Mouse (Mus musculus) left cerebral cortex, postnatal 4 days (tissue): ENCODE measurements around the gene Sarnp. TPM values are rescaled to one million over a fixed set of nuclear protein-coding genes. Genes with fewer than 3 reads are reported as not detected.
A peak's percentile ranks its signal among the peaks of the same experiment; 100 is the strongest.
"Not testable (repeated sequence)": the region's sequence is repeated elsewhere in the genome, so short reads cannot be mapped to it uniquely, and the experiment has no call there.

ENCODE experiments used
- DNase-seq: peaks from one replicate; pipeline ENCODE4 v3.0.0-alpha.2; 2022
- intact Hi-C: fragments of 180-260 bp; cut with DNase I; formaldehyde crosslinking; loops from one replicate; pipeline ENCODE4 v1.15.1; 2025
- total RNA-seq, 2 experiments: library from RNA; stranded (reverse); gene quantifications; 2 replicates each; pipeline ENCODE4 v1.2.3; 2021

The Sarnp gene
- total RNA-seq, 2 experiments from 2014 or later, result 50.9 to 53.4 TPM

DNA sequence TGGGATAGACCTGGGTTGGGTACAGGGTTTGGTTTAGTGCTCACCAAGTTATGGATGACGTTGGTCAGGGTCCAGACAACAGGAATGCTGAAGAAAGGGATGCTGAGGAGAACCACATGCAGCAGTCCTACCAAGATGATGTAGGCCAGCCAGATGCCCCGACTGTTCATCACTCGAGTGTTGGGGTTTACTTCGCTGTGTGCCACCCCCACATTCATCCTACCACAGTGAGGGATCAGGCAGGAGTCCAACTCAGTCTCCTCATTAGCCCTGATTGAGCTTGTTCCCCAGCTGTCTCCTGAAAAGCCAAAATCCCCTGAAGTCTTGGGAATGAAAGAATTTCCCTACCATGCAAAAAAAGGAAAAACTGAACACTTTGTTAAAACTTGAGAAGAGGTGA is 3.1 kb downstream of the Sarnp start:
- DNase-seq, result no peak

DNA sequence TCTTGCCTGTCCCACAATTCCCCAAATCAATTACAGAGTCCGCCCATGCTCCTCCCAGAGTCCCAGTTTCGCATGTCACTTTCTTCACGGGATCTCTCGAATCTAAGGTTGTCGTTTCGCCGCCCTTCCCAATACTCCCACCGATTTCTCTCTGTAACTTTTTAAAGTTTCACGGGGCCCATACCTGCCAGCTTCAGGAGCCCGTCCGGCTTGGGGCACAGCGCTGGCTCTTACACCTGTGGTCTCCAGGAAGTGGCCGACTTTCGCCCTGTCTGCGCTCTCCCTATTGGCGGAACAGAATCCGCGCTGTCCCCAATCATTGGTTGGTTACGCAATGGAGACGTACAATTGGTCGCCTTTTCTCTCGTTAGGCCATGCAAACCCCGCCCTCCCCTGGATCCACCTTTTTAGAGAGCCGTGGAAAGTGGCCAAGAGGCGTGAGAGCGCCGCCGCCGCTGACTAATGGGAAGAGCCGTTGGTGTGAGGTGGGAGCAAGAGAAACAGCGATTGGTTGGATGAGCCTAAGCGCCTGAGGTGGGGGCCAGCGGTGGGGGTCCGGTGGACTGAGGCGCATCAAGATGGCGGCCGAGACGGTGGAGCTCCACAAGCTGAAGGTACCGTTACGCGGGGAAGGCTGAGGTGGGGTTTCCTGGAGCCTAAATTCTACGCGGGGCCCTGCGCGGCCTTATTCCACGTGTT is 4.4 kb downstream of the Sarnp start, which contains the start of gene Ormdl2:
Ormdl2 (minus strand) TSS at position 288 of the 699 bp plus-strand sequence.
- intact Hi-C loops, result no loop called here
- DNase-seq, result peak; percentile 99

More for the DNA sequence above, 3.1 kb downstream of the Sarnp start:
- intact Hi-C loops, result no loop called here

DNA sequence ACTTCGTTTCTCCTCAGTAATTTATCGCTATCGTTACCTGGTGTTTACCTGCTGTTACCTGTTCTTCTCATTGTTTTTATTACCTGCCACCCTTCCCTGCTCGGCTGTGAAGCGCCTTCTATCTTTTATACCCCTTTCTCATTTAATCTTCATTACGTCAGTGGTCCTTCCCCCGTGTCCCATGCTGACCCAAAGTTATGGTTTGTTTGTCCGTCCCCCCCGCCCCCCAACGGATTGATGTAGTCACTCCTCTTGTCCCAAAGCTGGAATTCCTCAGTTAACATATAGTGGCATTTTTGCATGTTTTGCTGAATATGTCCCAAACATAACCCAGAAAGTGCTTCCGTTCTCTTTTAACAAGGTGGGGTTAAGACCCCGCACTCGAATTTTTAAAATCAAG is 5.0 kb downstream of the Sarnp start:
- no peak for DNase-seq
- intact Hi-C loops, result no loop called here

DNA sequence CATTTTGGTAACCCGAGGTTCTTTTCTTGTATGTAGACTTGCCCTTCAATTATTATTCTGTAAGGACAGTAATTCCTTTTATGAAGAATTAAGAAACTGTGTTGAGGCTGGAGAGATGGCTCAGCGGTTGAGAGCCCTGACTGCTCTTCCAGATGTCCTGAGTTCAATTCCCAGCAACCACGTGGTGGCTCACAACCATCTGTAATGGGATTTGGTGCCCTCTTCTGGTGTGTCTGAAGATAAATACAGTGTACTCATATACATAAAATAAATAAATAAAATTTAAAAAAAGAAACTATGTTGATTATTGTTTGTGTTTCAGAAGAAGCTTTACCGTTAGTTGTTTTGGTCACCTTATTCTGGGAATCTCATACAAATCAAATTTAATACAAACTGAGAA is 6.0 kb downstream of the Sarnp start:
- DNase-seq, intact Hi-C loops: not testable (repeated sequence)

DNA sequence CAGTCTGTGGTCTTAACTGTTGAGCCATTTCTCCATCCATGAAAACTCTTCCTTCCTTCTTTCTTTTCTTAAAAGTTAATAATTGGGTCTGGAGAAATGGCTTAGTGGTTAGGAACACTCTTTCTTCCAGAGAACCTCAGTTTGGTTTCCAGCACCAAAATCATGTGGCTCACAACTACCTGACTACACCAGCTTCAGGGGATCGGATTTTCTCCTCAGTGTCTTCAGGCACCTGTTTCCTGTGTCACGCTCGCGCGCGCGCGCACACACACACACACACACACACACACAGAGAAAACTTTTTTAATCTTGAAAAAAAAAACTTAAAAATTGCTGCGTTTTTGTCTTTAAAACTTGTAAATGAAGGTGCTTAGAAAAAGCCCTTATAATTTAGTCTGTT is 6.7 kb downstream of the Sarnp start:
- intact Hi-C loops, result no loop called here
- DNase-seq, result no peak

DNA sequence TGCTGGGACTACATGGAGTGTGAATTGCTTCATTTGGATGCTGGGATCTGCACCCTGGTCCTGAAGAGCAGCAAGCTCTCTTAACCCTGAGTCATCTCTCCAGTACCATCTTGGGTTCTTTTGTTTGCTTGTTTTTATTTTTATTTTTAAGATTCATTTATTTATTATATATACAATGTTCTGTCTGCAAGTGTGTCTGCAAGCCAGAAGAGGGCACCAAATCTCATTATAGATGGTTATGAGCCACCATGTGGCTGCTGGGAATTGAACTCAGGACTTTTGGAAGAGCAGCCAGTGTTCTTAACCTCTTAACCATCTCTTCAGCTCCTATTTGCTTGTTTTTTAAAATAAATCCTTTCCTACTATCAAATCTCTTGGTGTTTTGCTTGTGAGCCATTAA is 20.3 kb downstream of the Sarnp start:
- no peak for DNase-seq
- intact Hi-C loops, result no loop called here

DNA sequence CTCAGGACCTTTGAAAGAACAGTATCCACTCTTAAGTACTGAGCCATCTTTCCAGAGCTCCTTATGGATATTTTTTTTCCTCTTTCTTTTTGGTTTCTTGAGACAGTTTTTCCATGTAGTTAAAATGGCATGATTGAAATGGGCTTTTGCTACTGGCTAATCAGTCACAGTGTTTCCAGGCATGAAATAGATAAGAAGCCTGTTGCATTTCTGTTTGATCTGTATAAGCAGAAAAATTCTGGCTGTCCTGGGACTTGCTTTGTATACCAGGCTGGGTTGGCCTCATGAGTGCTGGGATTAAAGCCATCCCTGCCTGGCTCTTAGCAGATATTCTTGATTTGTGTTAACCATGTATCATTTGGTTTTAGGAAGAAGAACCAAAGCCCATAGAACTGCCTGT is 22.3 kb downstream of the Sarnp start:
- intact Hi-C loops, result no loop called here

DNA sequence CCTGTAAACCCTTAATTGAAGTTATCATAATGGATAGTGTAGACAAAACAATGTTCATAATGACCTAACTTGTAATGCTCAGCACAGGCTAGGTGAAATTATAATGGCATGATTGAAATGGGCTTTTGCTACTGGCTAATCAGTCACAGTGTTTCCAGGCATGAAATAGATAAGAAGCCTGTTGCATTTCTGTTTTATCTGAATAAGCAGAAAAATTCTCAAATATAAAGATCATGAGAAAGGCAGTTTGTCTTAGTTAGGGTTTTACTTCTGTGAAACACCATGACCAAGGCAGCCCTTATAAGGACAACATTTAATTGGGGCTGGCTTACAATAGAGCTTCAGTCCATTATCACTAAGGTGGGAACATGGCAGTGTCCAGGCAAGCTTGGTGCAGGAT is 23.5 kb downstream of the Sarnp start:
- intact Hi-C loops, result loop anchor here (10.0 kb wide), 1 partner anchor 134 kb away; no protein-coding TSS in a partner anchor

More for the DNA sequence above, 22.3 kb downstream of the Sarnp start:
- DNase-seq, result no peak

DNA sequence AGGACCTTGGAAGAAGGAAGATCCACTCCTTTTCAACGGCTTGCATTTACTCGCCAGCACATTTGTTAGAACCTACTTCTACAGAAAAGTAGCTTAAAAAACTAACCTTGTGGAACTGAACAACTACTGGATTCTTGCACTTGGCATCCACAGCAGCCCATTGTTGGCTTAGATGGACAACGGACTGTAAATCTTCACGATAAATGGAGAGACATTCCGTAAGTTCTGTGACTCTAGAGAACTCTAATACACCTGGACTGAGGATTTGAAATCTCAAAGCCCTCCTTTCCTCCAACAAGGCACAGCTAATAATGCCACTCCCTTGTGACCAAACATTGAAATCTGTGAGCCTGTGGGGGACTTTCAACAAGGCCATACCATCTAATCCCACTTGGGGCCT is 26.1 kb downstream of the Sarnp start:
- intact Hi-C loops, result loop anchor here (10.0 kb wide), 1 partner anchor 132 kb away; no protein-coding TSS in a partner anchor
- DNase-seq, result no peak

More for the DNA sequence above, 23.5 kb downstream of the Sarnp start:
- DNase-seq, result no peak

DNA sequence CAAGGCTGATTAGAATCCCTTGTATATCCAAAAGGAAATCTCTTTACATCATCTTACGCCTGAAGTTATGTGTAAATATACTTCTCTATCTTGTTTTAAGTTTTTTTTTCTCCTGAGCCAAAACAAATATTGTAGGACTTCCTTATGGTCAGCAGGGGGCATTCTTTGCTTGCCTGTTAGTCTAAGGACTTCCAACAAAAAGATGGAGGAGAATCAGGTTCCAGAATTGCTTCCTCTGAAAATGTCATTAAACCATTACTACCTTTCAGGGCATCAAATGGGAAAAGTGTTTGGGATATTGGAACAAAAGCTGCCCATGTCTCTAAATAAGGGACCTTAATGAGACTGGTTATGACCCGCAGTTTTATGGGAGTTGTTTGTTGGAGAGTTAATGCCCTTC is 28.4 kb downstream of the Sarnp start:
- intact Hi-C loops, result loop anchor here (10.0 kb wide), 1 partner anchor 129 kb away; no protein-coding TSS in a partner anchor
- no peak for DNase-seq

DNA sequence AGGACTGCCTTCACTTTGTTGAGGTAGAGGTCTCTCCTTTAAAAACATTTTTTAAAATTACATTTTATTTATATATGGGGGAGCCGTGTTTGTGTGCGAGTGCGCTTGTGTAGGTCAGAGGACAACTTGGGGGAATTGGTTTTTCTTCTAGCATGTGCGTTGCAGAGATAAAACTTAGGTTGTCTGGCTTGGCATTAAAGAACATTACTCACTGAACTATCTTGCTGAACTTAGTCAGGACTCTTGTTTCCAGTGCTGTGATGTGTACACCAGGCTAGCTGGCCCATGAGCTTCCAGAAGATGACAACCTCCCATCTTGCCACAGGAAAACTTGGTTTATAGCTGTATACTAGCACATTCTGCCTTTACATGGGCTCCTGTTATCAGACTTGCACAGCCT is 29.5 kb downstream of the Sarnp start:
- no peak for DNase-seq
- intact Hi-C loops, result loop anchor here (10.0 kb wide), 1 partner anchor 128 kb away; no protein-coding TSS in a partner anchor

DNA sequence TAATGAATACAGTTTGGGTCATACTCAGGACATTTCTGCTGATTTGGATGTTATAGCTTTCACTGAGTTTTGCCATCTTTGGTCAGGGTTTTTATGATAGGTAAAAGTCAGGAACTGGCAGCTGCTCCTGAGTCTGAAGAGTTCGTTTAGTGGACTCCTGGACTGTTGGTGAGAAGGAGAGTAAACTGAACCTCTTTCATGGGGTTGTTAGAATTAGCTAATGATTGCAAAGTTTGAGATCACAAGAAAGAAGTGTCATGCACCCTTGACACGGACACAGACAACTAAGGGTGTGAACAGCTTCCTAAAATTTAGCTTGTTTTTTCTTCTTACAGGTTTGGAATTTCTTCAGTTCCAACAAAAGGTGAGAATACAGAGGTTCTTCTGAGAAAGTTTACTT is 31.3 kb downstream of the Sarnp start:
- DNase-seq, result no peak
- intact Hi-C loops, result loop anchor here (10.0 kb wide), 1 partner anchor 126 kb away; no protein-coding TSS in a partner anchor

DNA sequence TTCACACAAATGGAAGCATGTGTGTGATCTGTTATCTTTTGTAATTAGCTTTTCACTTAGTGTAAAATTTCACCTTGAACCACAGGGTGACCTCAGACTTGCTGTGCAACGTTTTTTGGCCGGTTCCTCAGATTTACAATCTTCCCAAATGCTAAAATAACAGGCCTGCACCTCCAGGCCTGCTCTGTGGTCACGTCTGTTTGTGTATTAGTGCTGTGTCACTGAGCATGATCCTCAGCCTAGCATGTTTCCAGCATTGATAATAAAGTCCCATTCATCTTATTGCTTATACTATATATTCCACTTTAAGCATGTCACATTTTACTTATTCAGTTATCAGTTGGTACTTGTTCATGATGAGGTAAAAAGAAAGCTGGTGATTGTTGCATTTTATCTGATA is 33.2 kb downstream of the Sarnp start:
- no peak for DNase-seq
- intact Hi-C loops, result no loop called here

DNA sequence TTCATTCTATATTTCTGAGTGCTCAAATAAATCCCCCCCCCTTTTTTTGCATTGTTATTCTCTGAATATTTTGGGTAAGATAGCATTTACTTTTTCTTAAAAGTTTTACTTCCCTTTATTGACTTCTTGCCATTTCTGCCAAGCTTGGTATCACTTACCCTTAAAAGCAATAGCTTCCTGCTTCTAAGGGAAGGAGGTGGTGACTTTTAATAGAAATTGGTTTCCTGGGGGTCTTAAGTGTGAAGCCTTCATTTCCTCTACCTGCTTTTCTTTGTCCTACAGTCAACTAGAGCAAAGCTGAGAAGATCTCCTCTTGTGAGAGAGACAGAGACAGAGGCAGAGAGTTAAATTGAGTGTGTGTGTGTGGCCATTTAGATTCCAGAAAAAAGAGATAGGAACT is 44.0 kb downstream of the Sarnp start:
- intact Hi-C loops, result no loop called here
- no peak for DNase-seq

DNA sequence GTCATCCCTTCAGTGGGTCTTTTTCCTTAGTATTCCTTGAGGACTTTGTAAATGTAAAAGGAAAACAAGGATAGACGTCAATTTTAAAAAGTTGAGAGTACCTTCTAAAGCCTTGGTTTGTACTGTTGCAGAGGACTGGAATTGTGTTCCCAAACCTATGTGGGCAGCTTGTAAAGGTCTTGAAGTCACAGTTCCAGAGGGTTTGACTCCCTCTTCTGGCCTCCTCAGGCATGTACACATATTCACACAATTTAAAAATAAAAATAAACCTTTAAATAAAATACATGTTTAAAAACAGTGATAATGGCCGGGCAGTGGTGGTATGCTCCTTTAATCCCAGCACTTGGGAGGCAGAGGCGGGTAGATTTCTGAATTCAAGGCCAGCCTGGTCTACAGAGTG is 48.9 kb downstream of the Sarnp start:
- DNase-seq, result no peak
- intact Hi-C loops, result no loop called here

DNA sequence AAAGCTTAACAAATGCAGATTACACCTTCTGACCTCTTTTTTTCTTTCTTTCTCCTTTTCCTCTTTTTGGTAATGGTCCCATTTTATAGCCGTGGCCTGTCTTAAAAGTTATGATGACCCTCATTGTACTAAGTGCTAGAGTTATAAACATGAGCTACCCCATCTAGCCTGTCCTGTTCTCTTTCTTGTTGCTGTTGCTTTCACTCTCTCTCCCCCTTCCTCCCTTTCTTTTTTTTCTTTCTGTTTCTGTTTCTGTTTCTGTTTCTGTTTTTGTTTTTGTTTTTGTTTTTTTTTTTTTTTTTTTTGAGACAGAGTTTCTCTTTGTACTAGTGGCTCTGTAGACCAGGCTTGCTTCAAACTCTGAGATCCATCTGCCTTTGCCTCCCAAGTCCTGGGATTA is 49.4 kb downstream of the Sarnp start:
- DNase-seq, result no peak
- intact Hi-C loops, result no loop called here

DNA sequence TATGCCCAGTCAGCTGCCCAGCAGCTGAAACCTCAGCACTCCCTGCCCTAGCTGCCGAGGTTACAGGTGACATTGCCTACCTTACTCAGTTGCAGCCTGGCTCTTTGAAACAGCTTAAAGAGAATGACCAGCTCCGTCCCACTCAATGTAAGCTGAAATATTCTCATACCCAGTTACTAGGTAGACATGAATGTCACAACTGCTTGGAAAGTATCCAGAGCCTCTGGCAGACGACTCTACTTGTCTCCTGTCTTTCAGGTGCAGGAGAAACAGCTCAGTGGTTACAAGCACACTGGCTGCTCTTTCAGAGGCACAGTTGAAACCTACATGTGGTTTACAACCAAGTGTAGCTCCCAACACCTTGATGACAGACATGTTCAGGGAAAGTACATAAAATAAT is 53.2 kb downstream of the Sarnp start:
- intact Hi-C loops, result no loop called here
- no peak for DNase-seq

DNA sequence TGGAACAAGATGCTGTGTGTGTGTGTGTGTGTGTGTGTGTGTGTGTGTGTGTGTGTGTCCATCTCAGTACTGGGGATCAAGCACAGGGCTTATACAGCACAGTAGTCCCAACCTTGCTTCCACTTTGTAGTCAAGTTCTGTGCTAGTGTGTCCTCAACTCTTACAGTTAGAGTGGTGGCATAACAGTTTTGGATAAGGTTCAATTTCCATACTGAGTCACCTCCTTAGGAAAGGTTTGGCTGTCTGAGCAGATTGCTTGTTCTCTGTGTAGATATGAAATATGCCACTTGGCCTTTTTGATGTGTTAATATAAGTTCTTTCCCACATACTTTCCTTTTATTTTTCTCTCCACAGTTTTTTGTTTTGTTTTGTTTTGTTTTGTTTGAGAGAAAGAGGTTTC is 61.2 kb downstream of the Sarnp start:
- intact Hi-C loops, result no loop called here
- no peak for DNase-seq

DNA sequence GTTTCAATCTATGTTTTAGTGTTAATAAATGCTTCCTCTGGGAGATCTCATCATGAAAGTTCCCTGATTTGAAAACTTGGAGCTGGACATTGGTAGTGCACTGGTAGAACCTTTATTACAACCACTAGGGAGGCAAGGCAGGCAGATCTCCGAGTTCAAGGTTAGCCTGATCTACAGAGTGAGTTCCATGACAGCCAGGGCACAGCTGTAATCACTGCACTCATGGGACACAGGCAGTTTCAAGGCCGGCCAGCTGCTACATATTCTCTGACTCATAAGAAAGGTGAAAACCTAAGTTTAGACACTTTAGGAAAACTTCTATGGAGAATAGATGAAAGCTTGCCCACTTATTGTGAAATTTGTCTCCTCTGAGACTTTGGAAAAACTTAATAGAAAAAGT is 61.7 kb downstream of the Sarnp start:
- intact Hi-C loops, result no loop called here
- DNase-seq, result no peak

DNA sequence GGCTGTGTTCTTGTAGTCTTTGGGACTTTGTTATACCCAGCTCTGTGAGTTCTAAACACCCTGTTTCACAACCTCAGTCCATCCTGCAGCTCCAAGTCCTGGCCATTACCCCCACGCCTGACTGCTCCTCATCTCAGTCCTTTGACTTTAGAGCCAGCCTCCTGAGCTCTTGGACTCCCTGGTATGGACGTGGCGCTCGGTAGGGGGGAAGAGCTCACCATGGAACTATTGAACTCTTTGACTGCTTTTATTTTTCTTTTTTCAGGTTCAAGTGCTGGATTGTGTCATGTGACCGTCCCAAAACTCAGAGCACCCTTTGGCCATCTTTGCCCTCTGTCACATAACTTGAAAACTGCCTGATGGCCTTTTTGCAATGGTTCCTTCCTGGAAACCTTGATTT is 64.9 kb downstream of the Sarnp start:
- DNase-seq, result no peak
- intact Hi-C loops, result no loop called here

DNA sequence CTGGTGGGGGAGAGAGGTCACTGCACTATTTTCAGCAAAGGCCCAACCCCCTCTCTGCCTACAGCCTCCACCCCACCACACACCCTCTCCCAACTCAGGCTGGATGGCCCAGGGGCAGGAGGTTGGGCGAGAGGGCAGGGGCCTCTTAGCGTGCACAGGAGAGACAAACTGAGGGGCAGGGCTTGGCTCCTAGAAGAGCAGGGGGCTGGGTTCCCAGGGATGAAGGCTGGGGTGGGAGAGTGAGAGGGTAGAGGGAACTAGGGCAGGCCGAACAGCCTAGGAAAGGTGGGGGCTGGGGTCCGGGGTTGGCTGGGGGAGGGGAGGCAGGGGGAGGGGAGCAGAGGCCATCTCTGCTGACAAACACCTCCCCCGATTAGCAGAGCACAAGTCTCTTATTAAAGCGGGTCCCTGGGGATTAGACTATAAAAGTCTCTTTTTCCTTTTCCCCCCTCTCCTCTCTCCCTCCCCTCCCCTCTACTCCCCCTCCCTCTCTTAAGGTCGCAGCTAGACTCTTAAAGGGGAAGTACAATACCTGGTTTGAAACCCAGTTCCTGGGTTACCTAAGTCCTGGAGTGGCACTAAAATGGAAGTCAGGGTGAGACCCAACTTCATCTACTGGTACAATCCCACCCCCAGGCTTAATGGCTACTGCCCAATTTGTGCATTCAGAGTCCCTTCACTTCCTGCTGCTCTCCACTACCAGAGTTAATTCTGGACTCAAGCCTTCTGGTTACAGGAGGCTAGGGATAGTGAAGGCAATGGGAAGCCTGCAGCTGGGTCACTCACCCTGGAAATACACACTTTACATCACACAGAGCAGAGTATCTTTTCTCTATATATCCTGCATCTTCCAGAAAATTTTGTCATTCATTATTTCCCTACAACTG is 72.1 kb downstream of the Sarnp start:
- DNase-seq, result peak; percentile 27
- intact Hi-C loops, result no loop called here

DNA sequence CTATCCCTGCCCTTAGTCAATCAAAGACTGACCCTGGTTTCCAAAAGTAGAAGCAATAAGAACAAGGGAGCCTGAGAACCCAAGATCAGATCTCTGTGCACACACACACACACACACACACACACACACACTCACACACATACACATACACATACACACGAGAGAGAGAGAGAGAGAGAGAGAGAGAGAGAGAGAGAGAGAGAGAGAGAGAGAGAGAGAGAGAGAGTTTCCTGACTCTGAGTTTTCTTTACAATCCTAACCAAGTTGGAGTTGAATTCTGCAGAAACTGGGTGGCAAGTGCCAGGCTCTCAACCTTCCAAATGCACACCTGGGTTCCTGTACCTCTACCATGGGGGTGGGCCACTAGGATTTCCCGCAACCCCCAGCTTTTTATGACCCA is 72.7 kb downstream of the Sarnp start:
- intact Hi-C loops, result no loop called here
- DNase-seq, result no peak
